Mouse (Mus musculus) cortical plate, adult 2 months (tissue): Measurements from ENCODE around the gene Kifc5b. TPM values are rescaled to one million over a fixed set of nuclear protein-coding genes. Genes with fewer than 3 reads are reported as not detected.
"Not testable (repeated sequence)": the region's sequence is repeated elsewhere in the genome, so short reads cannot be mapped to it uniquely, and the experiment has no call there.

Experiments used
- H3K27ac ChIP-seq: fragments of 200-500 bp; 2 replicates; pipeline ENCODE4 v1.5.1; 2012; ENCODE audit warnings: low read length, control low read depth, inconsistent platforms; ENCODE audit not compliant: insufficient read depth
- H3K4me1 ChIP-seq: fragments of 200-500 bp; 2 replicates; pipeline ENCODE4 v1.6.1; 2011; ENCODE audit warnings: low read length; ENCODE audit not compliant: control insufficient read depth, insufficient read depth
- H3K4me3 ChIP-seq: fragments of 200-500 bp; 2 replicates; pipeline ENCODE4 v1.5.1; 2011; ENCODE audit warnings: mild to moderate bottlenecking, low read length, control low read depth; ENCODE audit not compliant: insufficient read depth
- CTCF ChIP-seq: fragments of 200-500 bp; IDR thresholded peaks from 2 replicates; pipeline ENCODE4 v1.5.1; 2011; ENCODE audit warnings: mild to moderate bottlenecking, control low read depth, low read length; ENCODE audit not compliant: insufficient read depth; ENCODE audit errors: extremely low read depth
- POLR2A ChIP-seq: fragments of 200-500 bp; IDR thresholded peaks from 2 replicates; pipeline ENCODE4 v1.6.1; 2011; ENCODE audit warnings: mild to moderate bottlenecking, low read length, control low read depth; ENCODE audit not compliant: insufficient read depth; ENCODE audit errors: extremely low read depth
- polyA plus RNA-seq: library from polyadenylated mRNA; depleted of rRNA; stranded (reverse); fragments of >200 nt; gene quantifications from 2 replicates; pipeline ENCODE4 v1.2.3, GENCODE M21; 2012

The Kifc5b gene
- polyA plus RNA-seq, 1 experiment, result 3.9 TPM

- Histone ChIP-seq H3K4me1 (peaks cover 2% of the 10 kb centered on the region; the same call in 1 of the 2 replicates), H3K4me3 (peak overlapping the region; percentile 26), H3K27ac (no peak overlapping the region)
- TF ChIP-seq CTCF (peak; percentile 26; the same call in 1 of the 2 replicates), POLR2A (no peak)
Measured at GRCm38 (mm10) chr17:26884995-26885926, 31.6 kb upstream of the Kifc5b start.

- peak overlapping the region; percentile 26 for H3K4me3 ChIP-seq
- H3K27ac ChIP-seq, result no peak overlapping the region
- H3K4me1 ChIP-seq, result peaks cover 2% of the 10 kb centered on the region; the same call in 1 of the 2 replicates
- peak; percentile 90 for TF ChIP-seq CTCF
- no peak for TF ChIP-seq POLR2A
Measured at GRCm38 (mm10) chr17:26886047-26886749, 30.7 kb upstream of the Kifc5b start.

GRCm38 (mm10) chr17:26887926-26888325 lies 29.0 kb upstream of the Kifc5b start:
- Histone ChIP-seq H3K4me1 (peaks cover 4% of the 10 kb centered on the region; the same call in 1 of the 2 replicates), H3K27ac (no peak overlapping the region), H3K4me3 (no peak overlapping the region)
- TF ChIP-seq CTCF (no peak), POLR2A (no peak)

- H3K27ac ChIP-seq, result peak overlapping the region; percentile 17; the same call in 1 of the 2 replicates
Measured at GRCm38 (mm10) chr17:26892635-26893375, 24.1 kb upstream of the Kifc5b start.

GRCm38 (mm10) chr17:26893492-26893891 lies 23.4 kb upstream of the Kifc5b start:
- H3K4me1 ChIP-seq, result peaks cover 13% of the 10 kb centered on the region
- TF ChIP-seq CTCF, result no peak
- no peak for TF ChIP-seq POLR2A
- peak overlapping the region; percentile 63; the same call in 1 of the 2 replicates for H3K27ac ChIP-seq
- no peak overlapping the region for H3K4me3 ChIP-seq

More at GRCm38 (mm10) chr17:26892635-26893375, 24.1 kb upstream of the Kifc5b start:
- Histone ChIP-seq H3K4me1 (peaks cover 13% of the 10 kb centered on the region), H3K4me3 (no peak overlapping the region)
- TF ChIP-seq CTCF (no peak), POLR2A (no peak)

GRCm38 (mm10) chr17:26894342-26894741 lies 22.5 kb upstream of the Kifc5b start:
- no peak overlapping the region for H3K4me3 ChIP-seq
- H3K27ac ChIP-seq, result peak overlapping the region; percentile 63
- TF ChIP-seq CTCF (no peak), POLR2A (no peak)
- peaks cover 13% of the 10 kb centered on the region for H3K4me1 ChIP-seq

- TF ChIP-seq POLR2A (no peak), CTCF (peak; percentile 77)
- Histone ChIP-seq H3K27ac (no peak overlapping the region), H3K4me3 (no peak overlapping the region), H3K4me1 (peaks cover 13% of the 10 kb centered on the region)
Measured at GRCm38 (mm10) chr17:26895578-26895977, 21.3 kb upstream of the Kifc5b start.

GRCm38 (mm10) chr17:26900916-26901315 lies 16.0 kb upstream of the Kifc5b start:
- TF ChIP-seq POLR2A, result no peak
- TF ChIP-seq CTCF, result no peak
- Histone ChIP-seq H3K27ac (no peak overlapping the region), H3K4me3 (no peak overlapping the region), H3K4me1 (no peaks in the 10 kb centered on the region)

GRCm38 (mm10) chr17:26904320-26904719 lies 12.6 kb upstream of the Kifc5b start:
- TF ChIP-seq POLR2A (no peak), CTCF (peak; percentile 19; the same call in 1 of the 2 replicates)
- Histone ChIP-seq H3K4me3 (no peak overlapping the region), H3K27ac (no peak overlapping the region), H3K4me1 (no peaks in the 10 kb centered on the region)

GRCm38 (mm10) chr17:26907506-26907905 lies 9.4 kb upstream of the Kifc5b start:
- not testable (repeated sequence) for H3K4me1 ChIP-seq, H3K27ac ChIP-seq, H3K4me3 ChIP-seq
